Mouse (Mus musculus): ENCODE measurements at regions not wholly inside any gene's neighbourhood (a gene's known extent, or its start where the extent isn't known, plus 50 kb on each side); places are given as distances from the start of the nearest gene placed in this dataset.

DNA sequence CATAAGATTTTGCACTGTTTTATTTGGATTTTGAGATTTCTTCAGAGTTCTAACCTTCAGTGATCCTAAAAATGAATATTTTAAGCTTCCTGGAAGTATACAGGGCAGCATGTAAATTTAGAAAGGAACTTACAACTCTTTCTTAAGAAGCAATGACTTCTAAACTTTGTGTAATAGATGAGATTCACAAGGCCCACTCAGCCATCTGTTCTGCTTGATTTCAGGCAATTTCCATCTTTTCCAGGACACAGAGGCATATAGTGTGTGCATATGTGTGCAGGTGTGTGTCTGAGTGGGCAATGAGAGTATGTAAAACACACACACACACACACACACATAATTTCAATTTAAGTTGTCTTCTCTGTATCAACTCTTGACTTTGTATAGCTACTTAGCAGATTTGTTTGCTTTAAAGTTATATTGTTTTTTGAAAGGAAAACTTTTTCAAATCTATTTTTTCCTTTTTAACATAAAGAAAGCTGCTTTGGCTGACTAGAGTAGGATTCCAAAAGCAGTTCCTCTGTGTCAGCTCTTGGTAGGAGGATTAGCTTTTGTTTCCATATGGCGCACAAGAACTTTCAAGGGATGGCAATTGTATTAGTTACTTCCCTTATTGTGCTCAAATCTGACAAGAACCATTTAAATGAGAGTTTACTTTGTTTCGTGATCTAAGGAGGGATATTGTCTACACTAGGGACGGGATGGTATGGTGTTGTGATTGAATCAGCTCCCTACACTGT, 387.6 kb downstream of the D3Ertd751e start:
- TF ChIP-seq CTCF (IDR thresholded peaks at IDR 0.05; ENCODE audit: low read depth): no peak
- no peak for TF ChIP-seq EP300 (IDR thresholded peaks at IDR 0.05; ENCODE audit: low read depth)
